Mouse (Mus musculus) heart, postnatal 25 days (tissue): ENCODE data around the gene Timm44. TPM values are rescaled to one million over a fixed set of nuclear protein-coding genes. Genes with fewer than 3 reads are reported as not detected.

ENCODE experiments used
- DNase-seq: peaks from one replicate; pipeline ENCODE4 v3.0.0; 2022; ENCODE audit warnings: low spot score
- intact Hi-C: fragments of 180-260 bp; cut with DNase I; formaldehyde crosslinking; loops from one replicate; pipeline ENCODE4 v1.15.1; 2025
- total RNA-seq, 2 experiments: library from RNA; stranded (reverse); gene quantifications; 2 replicates each; pipeline ENCODE4 v1.2.3; 2021

Timm44 gene
- total RNA-seq, 2 experiments from 2014 or later, result 117 TPM

DNA sequence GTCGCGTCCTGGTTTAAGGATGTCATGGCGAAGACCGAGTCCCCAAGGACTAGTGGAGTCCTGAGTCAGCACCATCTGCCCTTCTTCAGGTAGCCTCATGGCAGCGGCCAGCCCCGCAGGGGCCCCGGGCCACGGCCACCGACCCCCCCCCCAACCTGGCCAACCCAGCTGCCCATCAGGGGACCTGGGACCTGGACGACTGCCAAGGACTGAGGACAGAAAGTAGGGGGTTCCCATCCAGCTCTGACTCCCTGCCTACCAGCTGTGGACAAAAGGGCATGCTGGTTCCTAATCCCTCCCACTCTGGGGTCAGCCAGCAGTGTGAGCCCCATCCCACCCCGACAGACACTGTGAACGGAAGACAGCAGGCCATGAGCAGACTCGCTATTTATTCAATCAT lies 30.0 kb downstream of the Timm44 start:
- intact Hi-C loops, result no loop called here

DNA sequence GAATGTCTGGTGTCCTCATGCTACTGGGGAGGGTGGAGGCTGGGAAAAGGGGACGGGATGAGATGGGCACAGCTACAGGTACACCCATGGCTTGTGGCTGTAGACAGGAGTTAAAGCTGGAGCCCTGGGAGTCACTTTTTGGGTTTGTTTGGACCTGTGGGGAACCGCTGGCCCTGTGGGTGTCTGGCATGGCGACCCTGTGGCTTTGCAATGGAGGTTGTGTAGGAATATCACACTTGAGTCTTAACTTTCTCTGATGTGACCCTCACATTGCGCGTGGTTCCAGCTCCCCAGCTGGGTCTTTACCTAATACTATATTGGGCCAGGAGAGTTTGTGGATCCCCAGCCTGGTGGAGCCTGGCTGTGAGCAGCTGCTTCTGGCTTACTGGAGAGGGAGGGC lies 30.7 kb downstream of the Timm44 start:
- no peak for DNase-seq
- intact Hi-C loops, result no loop called here

More for the DNA sequence above, 30.0 kb downstream of the Timm44 start:
- no peak for DNase-seq

DNA sequence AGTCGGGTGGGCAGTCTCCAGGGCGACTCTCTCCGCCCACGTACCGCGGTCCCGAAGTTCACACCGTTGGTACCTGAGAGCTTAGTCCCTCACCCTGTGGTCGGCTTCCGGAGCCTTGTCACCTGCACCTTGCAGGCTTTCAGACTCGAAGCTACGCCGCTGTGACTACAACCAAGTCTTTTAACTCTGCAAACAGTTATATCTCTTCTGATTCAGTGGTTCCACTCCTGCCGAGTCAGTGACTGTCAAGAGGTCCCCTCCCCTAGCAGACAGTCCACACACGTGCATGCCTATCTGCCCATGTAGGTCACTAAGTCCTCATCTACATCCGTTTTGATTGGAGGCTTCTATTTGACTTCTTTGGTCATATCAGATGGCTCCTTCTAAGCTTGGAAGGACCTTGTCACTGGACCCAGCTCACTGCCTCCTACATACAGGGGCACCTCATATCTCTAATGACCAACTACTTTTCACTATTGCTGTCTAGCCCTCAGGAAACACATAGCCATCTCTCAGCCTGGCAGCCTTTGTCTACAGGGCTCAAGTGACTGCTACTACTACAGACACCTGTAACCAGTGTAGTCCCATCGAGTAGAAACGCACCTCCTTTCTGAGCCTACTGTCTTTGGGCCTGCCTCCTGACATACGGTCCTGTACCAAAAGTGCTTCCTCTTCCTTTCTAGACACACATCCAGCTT lies 36.4 kb downstream of the Timm44 start:
- DNase-seq, result no peak
- intact Hi-C loops, result loop anchor here (2.0 to 5.0 kb wide), 2 partner anchors 13 to 253 kb away; partner anchors contain the start of genes Cers4 and Snapc2

DNA sequence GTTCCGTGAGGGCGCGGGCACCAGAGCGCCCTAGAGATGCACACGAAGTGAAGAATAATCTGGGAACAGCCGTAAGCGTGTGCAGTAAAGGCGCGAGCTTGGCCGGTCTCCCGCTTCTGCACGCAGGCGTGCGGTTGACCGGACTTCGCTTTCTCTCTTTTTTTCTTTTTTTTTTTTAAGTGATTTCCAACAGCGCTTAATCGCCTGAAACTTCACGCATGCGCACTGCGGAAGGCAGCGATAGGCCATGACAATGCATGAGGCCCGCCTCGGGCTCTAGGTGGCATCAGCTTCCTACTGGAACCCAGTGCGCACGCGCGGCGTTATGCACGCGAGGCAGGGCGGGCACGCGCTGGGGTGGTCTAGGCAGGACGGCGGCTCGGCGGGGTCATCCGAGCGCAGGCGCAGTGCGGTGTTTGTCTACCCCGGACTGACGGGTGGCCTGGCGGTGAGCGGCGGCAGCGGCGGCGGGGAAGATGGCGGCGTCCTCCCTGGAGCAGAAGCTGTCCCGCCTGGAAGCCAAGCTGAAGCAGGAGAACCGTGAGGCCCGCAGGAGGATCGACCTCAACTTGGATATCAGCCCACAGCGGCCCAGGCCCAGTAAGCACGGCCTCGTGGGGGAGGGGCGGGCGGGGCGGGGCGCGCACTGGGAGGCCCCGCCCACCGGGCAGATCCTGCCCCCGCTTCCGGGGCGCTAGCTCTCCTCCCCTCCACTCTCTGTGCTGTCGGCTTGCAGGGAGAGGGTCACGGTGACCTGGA lies 37.1 kb downstream of the Timm44 start, which contains the start of the genes Map2k7 and Gm49320:
Gene Map2k7 (plus strand): TSS at position 307 of the 759 bp plus-strand sequence.
Gene Gm49320 (plus strand): TSS at position 432 of the 759 bp plus-strand sequence.
- intact Hi-C loops, result loop anchor here (2.0 to 5.0 kb wide), 2 partner anchors 14 to 254 kb away; partner anchors contain the start of genes Cers4 and Snapc2
- peak; percentile 100 for DNase-seq

DNA sequence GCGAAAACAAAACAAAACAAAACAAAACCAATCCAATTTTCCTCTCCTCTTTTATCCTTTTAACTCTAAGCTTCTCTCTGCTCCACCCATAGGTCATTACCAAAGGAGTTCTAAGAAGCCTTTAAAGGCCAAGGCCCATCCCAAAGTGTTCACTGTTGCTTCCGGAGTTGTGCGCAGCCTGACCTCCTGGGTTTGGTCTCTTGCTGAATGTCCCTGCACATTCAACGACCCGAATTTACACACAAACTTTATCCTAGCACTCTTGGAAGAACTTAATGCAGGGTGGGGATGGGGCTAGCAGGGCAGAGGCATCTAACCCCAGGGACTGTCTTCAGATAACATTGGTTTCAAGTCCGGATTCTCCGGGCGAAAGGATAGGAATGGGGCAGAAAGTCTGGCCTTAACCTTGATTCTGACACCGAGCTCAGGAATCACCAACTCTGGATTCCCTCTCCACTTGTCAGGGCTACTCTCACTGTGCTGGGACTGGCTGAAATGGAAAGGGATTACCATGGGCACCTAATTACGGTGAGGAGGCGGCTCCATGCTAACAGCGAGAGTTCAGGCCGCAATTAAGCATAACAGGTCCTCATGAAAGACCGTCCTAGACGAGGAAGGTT lies 37.8 kb downstream of the Timm44 start:
- DNase-seq, result no peak

DNA sequence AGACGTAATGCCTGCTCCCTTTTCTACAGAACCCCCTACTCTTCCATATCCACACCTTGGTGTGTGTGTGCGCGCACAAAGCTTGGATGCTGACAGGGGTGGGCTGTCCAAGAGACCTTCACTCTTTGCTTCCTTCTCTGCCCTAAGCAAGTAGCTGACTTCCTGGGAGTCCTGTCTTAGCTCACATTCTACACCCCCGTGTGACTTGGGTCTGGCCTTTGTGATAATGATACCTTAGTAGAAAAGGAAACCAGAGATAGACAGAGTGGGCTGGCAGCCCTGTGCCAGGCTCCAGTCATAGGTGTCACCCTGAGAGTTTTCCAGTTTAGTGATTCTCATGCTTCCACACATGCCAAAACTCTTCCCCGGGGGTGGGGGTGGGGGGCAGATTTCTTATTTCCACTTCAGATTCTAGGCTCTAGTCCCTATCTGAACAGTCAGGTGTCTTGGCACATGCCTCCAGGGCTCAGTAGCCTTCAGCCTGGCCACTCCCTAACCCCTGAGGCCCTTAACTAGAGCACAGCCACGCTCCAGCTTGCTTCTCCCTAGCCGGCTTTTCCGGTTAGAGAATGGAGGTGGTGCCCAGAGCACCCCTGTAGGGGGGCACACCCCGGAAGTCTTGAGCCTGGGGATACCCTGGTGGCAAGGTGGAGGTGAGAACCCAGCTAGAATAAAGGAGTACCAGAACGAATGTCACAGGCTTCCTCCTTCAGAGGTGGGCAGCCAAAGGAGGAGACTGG lies 44.9 kb downstream of the Timm44 start:
- intact Hi-C loops, result no loop called here
- no peak for DNase-seq

More for the DNA sequence above, 37.8 kb downstream of the Timm44 start:
- intact Hi-C loops, result loop anchor here (2.0 to 5.0 kb wide), 2 partner anchors 15 to 254 kb away; partner anchors contain the start of genes Cers4 and Snapc2

DNA sequence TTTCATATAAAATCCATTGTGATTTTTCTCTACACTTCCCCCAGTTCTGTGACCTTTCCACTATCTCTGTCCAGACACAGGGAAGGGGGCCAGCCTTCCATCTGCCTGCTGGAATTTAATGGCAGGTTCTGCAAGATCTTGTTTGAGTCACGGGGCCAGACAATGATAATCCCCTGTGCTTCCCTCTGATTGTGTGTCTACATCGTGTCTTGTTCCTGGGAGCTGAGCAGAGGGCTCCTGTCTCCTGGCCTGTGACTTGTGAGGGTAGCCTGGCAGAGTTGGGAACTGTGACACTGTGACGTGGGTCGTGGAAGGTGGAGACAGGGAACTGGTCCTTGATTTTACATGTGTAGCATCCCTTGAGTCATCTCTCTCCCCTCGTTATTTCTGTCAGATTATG lies 45.9 kb downstream of the Timm44 start:
- intact Hi-C loops, result no loop called here
- DNase-seq, result no peak

DNA sequence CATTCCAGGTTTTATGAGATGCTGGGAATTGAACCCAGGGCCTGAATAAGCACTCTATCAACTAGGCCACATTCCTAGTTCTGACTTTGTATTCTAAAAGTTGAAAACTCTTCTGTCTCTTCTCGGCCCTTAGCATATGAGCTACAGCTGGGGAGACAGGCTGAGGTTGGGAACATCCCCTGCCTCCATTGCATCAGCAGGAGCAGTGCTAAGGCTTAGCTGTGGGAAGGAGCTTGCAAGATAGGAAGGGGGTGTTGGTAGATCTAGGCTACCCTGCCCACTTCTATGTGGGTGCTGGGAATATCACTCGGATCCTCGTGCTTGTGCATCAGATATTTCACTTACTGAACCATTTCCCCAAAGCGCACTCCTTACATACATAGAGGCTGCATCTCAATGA lies 47.8 kb downstream of the Timm44 start:
- intact Hi-C loops, result no loop called here
- DNase-seq, result no peak

DNA sequence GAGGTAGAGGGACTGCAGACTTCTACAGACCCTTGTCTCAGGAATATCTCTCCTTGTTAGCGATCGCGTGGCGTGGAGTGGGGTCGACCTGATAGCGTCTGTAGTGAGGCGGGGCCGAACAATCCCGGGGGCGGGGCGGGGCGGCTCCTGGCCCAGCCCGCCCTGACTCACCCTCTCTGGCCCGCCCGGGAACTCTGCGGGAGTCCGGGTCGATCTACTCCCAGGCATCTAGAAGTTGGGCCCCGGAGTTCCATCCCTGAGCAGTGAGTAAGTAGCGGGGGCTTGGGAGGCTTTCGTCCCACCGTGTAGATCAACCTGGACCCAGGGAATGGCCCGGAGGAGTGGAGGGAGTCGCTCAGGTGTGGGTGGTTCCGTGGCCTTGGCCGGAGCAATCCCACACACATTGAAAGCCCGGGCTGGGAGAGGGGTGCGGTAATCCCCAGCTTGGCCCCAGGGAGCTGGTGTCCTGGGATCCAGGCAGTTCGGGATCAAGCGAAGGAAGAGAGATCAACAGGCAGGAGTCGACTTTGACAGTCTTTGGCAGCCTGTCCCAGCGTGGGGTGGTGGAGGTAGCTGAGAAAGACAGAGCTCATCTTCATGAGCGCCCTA lies 48.9 kb downstream of the Timm44 start, which contains the start of gene Lrrc8e:
Gene Lrrc8e (plus strand): TSS at position 89 of the 609 bp plus-strand sequence.
- intact Hi-C loops, result no loop called here

DNA sequence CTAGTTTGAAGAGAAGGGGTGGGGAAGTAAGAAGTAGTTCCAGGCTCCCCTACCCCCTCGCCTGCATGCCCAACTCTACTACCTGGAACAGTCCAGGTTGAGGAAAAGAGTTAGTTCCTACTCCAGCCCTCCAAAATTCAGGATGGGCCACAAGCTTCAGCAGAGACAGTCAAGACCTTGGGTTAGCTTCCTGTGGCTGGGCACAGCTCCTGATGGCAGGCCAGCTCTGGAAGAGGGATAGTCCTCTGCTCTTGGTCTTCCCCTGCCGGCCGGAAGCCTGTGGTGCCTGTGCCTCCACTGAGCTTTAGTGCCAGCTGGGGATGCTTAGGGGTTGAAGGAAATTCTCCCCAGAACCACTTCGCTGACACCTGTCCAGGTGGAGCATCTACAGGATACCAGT lies 49.4 kb downstream of the Timm44 start:
- DNase-seq, result no peak
- intact Hi-C loops, result no loop called here

More for the DNA sequence above, 48.9 kb downstream of the Timm44 start, which contains the start of gene Lrrc8e:
- DNase-seq, result no peak

DNA sequence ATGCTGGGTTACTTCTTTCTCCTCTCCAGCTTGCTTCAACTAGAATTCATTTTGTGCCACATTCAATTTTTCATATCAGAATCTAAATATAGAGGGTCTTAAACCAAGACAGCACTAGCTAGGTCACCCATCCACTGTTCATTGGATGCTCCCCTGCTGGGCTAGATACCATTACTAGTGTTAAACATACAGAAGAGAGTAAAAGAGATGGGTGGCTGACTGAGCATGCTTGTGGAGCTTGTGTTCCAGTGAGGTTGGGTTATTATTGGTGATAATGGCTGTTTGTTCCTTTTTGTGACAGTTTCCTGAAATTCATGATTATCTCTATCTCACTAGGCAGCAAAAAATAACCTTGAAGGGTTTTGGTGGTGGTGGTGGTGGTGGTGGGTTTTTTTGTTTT lies 53.7 kb downstream of the Timm44 start:
- DNase-seq, result no peak
- intact Hi-C loops, result no loop called here

DNA sequence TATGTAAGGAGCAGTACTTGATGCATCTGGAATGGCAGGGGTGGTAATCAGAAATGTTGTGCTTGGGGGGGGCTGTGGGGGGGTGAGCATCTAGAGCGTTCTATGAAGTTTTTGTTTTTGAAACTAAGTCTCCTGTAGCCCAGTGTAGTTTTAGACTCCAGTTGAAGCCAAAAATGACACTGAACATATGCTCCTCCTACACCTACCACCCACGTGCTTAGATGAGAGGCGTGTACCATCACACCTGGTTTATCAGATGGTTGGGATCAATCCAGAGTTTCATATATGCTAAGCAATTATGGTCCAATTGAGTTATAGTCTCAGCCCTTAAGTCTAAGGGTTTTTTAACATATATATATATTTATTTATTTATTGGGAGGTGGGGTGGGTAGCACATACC lies 56.1 kb downstream of the Timm44 start:
- intact Hi-C loops, result no loop called here
- DNase-seq, result no peak

DNA sequence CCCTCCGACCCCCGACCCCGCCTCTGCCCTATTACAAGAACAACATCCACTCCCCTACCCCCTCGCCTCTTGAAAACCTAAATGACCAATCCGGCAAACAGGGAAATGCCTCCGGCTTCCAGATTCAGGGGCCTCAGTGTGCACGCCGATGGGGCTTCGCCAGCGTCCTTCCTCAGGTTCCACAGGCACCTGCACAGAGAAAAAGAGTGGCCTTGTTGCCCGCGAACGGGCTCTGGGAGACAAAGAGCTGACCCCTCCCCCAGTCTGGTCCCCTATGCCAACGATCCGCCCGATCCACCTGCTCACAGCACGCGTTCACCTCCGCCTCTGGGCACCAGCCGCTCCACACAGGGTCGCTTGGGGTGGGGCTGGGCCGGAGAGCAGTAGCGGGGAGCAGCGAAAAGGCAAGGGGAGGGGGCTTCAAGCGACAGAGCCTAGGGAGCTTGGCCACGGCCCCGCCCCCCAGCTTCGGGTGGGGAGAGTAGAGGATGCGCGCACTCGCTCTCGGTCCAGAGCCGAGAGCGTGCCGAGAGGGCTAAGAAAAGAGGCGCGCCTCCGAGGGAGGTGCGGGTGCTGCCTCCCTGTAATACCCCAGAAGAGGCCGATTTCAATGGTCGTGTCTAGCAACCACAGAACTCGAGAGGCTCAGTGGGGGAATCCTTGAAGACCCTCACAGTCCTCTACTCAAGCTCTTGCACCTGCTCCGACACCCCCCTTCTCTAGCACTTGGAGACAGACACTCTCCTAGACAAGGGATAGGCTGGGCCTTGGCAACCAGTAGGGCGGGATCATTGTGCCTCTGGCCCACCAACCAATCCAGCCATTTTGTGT lies 58.7 kb downstream of the Timm44 start, which contains the start of gene Prr36:
Gene Prr36 (minus strand): TSS at position 669 of the 831 bp plus-strand sequence.
- intact Hi-C loops, result no loop called here
- no peak for DNase-seq

DNA sequence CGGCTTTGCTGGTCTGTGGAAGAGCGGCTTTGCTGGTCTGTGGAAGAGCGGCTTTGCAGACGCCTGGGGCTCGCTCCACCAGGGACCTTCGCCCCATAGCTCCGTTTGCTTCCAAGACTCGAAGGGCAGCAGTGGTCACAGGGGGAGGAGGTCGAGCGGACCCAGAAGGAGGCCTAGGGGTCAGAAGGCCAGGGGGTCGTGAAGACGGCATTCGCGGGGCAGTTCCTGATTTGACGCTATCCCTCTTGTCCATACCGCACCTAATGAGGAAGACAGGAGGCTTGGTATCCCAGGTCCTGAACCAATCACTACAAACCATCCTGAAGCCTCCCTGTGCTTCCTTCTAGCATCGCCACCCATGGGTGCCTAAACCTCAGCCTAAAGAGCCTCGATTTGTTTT lies 59.4 kb downstream of the Timm44 start:
- no peak for DNase-seq
- intact Hi-C loops, result no loop called here

DNA sequence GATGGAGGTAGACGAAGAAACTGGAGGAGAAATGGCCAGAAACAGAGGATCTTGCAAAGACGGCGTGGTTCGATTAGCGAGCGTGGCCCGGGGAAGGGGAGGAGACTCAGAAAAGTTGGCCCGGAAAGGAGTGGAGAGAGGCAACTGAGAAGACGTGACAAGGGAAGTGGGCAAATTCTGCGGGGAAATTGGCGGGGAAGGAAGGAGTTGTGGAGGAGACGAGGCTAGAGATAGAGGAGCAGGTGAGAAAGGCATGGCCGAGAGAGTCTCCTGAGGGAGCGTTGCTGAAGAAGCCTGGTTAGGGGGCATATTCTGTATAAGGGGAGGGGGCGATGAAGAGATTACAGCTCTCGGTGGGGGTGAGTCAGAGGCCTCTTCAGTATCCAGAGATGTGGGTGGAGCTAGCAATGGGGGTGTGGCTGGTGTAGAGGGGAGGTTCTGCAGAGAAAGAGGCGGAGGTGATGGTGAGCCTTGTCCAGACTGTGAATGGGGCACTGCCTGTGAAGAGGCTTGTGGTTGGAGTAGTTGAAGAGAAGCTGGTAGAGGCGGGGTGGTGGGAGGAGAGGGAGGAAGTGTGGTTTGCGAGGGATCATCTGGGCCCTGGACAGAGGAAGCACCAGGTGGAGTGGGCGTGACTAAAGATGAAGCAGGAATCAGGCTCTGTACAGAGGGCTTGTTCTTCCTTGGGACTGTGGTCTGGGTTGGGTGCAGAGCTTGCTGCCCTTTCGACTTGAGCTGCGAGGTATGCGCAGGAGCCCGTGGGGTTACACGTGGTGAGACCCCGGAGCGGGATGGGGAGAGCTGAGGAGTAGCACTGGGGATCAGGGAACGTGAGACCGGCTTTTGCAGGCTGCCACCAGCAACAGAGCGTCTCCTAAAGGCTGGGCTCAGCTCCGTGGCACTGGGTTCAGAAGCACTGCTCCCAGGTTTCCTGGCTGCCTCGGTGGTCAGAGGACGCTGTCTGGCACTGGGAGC lies 61.4 kb downstream of the Timm44 start:
- intact Hi-C loops, result no loop called here
- DNase-seq, result no peak

DNA sequence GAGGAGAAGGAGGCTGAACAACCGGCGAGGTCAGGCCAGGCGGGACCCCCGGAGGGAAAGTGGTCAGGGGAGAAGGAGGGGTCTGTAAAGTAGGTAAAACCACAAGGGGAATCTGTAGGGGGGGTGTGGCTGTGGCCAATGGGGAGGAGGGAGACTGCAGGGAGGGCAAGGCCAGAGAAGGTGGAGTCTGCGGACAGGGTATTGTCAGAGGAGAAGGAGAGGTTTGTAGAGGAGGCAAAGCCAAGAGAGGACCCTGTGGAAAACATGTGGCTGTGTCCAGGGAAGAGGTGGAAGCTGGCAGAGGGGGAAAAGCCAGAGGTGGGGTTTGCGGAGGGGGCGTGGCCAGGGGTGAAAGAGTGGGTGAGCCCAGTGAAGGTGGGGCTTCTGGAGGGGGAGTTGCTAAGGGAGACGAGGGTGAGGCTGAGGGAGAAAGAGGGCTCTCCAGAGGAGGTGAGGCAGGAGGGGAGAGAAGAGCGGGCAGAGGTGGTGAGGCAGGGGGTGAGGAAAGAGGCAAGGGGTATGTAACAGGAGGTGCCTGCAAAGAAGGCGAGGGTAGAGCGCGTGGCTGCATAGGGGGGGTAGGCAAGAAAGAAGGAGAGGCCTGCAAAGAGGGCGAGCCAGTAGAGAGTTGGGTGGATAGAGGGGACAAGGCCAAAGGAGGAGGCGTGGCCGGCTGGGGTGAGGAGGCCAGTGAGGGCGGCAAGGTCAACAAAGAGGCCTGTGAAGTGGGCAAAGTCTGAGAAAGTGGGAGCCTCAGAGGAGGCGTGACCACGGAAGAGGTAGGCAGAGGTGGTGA lies 62.3 kb downstream of the Timm44 start:
- intact Hi-C loops, result no loop called here
- peak; percentile 17 for DNase-seq
